Mouse (Mus musculus): ENCODE results near the gene Dip2a.

Gene Dip2a

GRCm38 (mm10) chr10:76344711-76345539 is at the start of gene Dip2a:
Gene Dip2a, minus strand, starts transcription at chr10:76345291.
- peak; percentile 80 for DNase-seq (ENCODE audit: low read depth, low spot score)

GRCm38 (mm10) chr10:76392596-76392995 is 47.5 kb upstream of the Dip2a start:
- DNase-seq (ENCODE audit: low read depth, low spot score): no peak

DNA sequence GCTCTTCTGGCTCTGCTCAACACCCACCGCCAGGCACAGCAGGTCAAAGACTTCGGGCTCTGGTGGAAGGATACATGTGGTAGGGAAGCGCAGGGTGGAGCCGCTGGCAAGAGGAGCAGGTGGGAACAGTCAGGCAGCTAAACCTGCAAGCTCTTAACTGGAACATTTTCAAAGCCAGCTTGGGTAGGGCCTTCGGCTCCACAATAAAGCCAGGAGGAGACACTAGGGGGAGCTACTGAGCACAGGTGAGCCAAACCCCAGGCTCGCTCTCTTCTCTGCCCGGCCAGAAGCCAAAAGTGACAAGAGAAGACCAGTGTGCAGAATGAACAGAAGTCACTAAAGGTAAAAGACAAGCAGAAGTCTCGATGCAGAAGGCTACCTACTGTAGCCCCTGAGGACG is 46.7 kb upstream of the Dip2a start:
- peak; percentile 19 for DNase-seq (ENCODE audit: low read depth, low spot score)

DNA sequence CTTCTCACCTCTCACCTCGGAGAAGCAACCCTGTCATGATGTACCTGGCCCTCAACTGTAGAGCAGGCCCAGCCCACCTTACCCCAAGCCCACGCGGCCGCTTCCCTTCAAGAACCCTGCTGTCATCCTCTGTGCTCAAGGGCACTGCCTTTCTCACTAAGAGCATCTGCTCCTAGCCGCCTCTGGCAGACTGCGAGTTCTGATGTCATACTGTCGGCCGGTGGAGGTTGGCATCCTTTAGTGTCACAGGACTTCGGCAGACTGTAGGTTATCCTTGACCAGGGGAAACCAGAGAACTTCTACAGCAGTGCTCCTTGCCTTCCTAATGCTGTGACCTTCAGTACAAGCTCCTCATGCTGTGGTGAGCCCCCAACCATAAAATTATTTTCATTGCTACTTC is 46.1 kb upstream of the Dip2a start:
- no peak for DNase-seq (ENCODE audit: low read depth, low spot score)

- DNase-seq (ENCODE audit: low read depth, low spot score): no peak
These were observed 29.9 kb upstream of the Dip2a start for GRCm38 (mm10) chr10:76374981-76375380.

DNA sequence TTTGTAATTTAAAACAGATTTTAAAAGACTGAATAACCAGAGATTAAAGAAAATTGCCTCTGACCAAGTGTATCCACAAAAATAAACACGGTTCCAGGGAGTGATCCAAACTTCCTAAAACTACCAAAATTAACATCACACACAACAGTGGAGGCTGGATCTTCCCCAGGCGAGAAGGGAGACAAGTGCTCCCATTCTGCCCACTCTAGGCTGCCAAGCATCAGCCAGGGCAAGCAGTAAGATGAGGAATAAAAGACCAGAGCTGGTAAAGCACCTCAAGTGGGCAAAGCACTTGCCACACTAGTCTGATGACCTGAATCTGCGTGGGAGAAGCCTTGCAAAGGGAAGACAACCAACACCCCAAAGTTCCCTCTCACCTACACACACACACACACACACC is 26.6 kb upstream of the Dip2a start:
- DNase-seq (ENCODE audit: low read depth, low spot score): no peak

- DNase-seq (ENCODE audit: low read depth, low spot score): no peak
These were observed 23.7 kb upstream of the Dip2a start for GRCm38 (mm10) chr10:76368766-76369165.

DNA sequence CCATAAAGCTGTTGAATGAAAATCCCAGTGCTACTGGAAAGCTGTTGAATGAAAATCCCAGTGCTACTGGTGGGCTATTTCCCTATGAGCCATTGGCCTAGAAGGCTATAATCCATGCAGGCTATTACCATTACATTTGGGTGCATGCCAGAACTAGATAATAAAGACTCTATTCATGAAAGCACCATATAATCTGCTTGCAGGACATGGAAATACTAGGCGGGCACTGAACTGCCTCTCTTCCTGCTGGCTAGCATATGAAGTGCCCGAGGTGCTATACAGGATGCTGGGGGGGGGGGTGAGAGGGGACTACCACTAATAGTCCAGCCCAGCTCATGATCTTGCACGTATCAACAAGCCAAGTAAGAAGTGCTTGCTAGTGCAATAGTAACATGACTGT is 18.1 kb upstream of the Dip2a start:
- no peak for DNase-seq (ENCODE audit: low read depth, low spot score)

- no peak for DNase-seq (ENCODE audit: low read depth, low spot score)
These were observed 13.4 kb upstream of the Dip2a start for GRCm38 (mm10) chr10:76358468-76358867.

DNA sequence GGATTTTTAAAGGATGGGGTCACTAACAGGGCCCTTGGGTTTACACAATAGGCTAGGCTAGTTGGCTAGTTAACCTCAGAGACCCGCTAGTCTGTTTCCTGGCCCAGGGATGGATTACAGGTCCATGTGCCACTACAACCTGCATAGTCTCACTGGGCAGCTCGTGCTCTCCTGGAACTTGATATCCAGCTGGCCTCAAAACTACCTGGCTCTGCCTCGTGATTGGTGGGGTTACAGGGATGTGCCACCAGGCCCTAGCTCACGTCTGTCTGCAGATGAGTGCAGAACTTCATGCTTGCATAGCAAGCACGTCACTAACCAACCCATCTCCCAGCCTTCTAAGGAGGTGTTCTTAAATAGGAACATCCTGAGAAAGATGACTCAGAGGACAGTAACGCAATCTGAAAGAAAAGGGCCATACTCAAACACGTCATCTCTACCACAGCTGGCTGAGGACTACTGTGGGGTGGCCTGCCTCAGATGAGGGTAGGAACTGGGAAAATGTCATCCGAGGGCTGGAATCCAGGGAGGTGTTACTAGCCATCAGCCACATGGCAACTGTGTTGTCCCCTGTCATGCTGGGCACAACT is 12.3 kb upstream of the Dip2a start:
- no peak for DNase-seq (ENCODE audit: low read depth, low spot score)

DNA sequence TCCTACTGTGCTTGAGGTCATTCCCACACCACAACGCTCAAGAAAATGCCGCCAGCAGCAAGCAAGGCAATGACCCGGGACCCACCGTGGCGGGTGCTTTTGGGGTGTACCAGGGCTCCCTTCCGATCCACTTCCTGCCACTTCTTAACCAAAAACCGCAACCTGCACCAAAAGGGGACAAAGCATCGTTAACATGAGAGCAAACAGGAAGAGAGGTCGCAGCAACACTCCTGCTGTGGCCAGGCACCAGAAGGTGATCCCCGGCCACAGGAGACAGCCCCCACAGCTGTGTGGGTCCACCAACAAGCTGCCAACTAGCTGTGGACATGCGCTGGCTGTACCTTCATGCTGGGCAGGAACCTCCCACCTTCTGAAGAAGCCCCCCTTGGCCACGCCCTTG is 9.9 kb upstream of the Dip2a start:
- no peak for DNase-seq (ENCODE audit: low read depth, low spot score)

GRCm38 (mm10) chr10:76353986-76354385 is 8.9 kb upstream of the Dip2a start:
- no peak for DNase-seq (ENCODE audit: low read depth, low spot score)

- DNase-seq (ENCODE audit: low read depth, low spot score): no peak
These were observed 6.9 kb upstream of the Dip2a start for GRCm38 (mm10) chr10:76351953-76352352.

GRCm38 (mm10) chr10:76346589-76346988 is 1.5 kb upstream of the Dip2a start:
- peak; percentile 65 for DNase-seq (ENCODE audit: low read depth, low spot score)

DNA sequence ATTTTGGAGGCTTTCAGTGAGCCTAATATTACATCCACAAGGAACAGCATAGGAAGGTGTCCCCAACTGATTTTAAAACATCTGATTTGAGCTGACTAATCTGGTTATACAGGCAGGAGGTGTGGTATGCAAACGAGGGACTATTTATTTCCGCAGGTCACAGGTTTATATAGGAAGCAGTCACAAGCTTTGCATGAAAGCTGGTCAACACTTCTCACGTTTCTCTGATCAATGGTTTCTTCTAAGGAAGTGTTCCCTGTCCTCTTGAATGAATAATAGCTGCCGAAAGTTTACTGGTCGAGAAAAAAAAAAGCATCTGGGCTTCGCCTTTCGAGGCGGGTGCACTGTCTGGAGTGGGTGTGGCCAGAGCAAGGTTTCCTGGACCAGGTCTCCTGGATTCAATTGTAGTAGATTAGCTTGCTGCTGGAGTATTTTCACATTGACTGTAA is 976 bp upstream of the Dip2a start:
- no peak for DNase-seq (ENCODE audit: low read depth, low spot score)

GRCm38 (mm10) chr10:76345540-76345902 is 430 bp upstream of the Dip2a start:
- no peak for DNase-seq (ENCODE audit: low read depth, low spot score)

- no peak for DNase-seq (ENCODE audit: low read depth, low spot score)
These were observed 10.7 kb downstream of the Dip2a start for GRCm38 (mm10) chr10:76334350-76334749.

DNA sequence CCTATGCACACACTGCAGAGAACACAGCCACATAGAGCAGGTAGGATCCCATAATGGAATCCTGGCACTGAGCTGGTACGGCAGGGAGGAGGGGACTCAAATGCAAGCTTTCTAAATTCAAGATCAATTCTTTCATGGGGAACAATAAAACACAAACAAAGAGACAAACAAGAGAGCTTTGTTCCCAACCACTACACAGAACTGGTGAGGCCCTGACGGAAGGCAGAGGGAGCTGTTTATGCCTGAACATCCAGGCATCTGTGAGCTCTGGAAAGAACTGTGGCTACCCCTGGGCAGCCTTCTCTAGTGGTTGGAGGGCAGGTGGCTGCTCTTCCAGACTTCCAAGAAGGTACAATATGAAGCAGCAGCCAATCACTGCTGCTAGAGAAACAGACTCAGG is 13.1 kb downstream of the Dip2a start:
- no peak for DNase-seq (ENCODE audit: low read depth, low spot score)

- no peak for DNase-seq (ENCODE audit: low read depth, low spot score)
These were observed 16.0 kb downstream of the Dip2a start for GRCm38 (mm10) chr10:76329093-76329492.

GRCm38 (mm10) chr10:76328574-76328973 is 16.5 kb downstream of the Dip2a start:
- DNase-seq (ENCODE audit: low read depth, low spot score): no peak

DNA sequence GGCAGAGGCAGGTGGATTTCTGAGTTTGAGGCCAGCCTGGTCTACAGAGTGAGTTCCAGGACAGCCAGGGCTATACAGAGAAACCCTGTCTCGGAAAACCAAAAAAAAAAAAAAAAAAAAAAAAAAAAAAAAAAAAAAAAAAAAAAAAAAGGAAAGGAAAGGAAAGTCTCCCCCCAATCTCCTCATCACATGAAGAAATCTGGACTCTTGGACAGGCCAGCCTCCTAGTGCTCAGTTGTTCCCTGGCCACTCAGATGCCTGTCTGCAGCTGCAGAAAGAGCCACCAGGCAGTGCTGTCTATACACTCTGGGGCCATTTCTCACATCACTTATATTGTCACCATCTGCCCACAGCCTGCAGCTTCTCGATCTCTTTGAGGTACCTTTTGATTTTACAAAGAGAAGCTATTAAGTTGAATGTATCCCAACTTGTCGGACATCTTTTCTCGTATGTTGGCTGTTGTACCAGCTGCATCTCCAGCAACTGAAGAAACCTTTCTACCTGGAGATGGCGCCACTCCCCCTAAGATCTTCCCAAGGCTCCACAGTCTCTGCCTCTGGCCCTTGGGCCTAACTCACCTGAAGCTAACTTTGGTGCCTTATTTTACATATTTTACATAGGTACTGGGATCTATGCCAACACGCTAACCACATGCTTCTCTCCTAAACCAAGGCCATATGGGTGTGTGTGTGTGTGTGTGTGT is 18.6 kb downstream of the Dip2a start:
- no peak for DNase-seq (ENCODE audit: low read depth, low spot score)

- no peak for DNase-seq (ENCODE audit: low read depth, low spot score)
These were observed 27.5 kb downstream of the Dip2a start for GRCm38 (mm10) chr10:76317623-76318022.

DNA sequence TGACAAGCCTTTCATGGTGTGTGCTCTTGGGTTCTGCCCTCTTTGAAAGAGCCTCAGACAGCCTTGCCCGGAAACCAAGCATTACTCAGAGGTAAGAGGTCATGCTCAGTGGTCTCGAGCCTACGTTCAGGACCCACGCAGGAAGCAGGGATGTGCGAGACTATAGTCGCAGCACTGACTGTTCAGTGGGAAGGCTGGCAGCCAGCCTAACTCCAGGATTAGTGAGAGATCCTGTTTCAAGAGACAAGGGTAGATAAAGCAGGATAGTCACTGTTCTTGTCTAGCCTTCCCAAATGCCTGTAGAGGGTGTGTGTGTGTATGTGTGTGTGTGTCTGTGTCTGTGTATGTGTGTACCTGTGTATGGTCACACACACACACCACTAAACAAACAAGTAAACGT is 28.9 kb downstream of the Dip2a start:
- no peak for DNase-seq (ENCODE audit: low read depth, low spot score)
